Mouse (Mus musculus): ENCODE measurements at regions not wholly inside any gene's neighbourhood (a gene's known extent, or its start where the extent isn't known, plus 50 kb on each side); places are given as distances from the start of the nearest gene placed in this dataset.

DNA sequence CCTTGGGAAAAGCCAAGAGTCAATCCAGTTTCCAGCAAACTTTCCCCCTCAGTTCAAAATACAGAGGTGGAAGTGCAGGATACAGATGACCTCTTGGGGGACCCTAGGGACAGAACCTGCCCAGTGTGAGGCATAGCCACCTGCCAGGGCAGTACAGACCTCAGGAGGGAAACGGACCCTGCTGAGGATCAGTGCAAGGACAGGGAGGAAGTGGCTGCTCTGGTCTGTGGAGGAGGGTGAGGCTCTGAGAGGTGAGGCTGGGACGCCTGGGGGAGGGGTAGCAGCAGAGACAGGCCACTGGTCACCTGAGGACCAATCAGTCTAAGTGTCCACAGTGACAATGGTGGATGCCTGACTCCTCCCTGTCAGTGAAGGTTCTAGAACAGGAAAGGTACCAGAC is 85.6 kb upstream of the Smad3 start:
- TF ChIP-seq CTCF (conservative IDR thresholded peaks at IDR 0.05; ENCODE audit: low read length) (no peak), POU5F1 (IDR thresholded peaks at IDR 0.05; ENCODE audit: borderline replicate concordance, low read length) (no peak), NANOG (IDR thresholded peaks at IDR 0.05; ENCODE audit: borderline replicate concordance, low read length) (no peak)

Measured in E14TG2a.4 (cell line).